Mouse (Mus musculus) small intestine, adult 2 months (tissue): Measurements from ENCODE around the gene Gpx4. TPM values are rescaled to one million over a fixed set of nuclear protein-coding genes. Genes with fewer than 3 reads are reported as not detected.
A peak's percentile ranks its signal among the peaks of the same experiment; 100 is the strongest.

ENCODE experiments used
- H3K27ac ChIP-seq: fragments of 200-500 bp; 2 replicates; pipeline ENCODE4 v1.5.1; 2012; ENCODE audit warnings: low read depth, low read length, control low read depth, inconsistent platforms; ENCODE audit not compliant: insufficient read depth
- H3K27me3 ChIP-seq: fragments of 200-500 bp; 2 replicates; pipeline ENCODE4 v1.6.1; 2012; ENCODE audit warnings: mild to moderate bottlenecking, moderate library complexity, low read length, inconsistent platforms; ENCODE audit not compliant: control insufficient read depth, insufficient read depth
- H3K36me3 ChIP-seq: fragments of 200-500 bp; 2 replicates; pipeline ENCODE4 v1.6.1; 2012; ENCODE audit warnings: mild to moderate bottlenecking, low read length, control low read depth, inconsistent platforms; ENCODE audit not compliant: control insufficient read depth, insufficient read depth
- H3K4me1 ChIP-seq: fragments of 200-500 bp; 2 replicates; pipeline ENCODE4 v1.6.1; 2012; ENCODE audit warnings: low read length, inconsistent platforms, mixed read lengths; ENCODE audit not compliant: control insufficient read depth, insufficient read depth, insufficient read length
- H3K4me3 ChIP-seq: fragments of 200-500 bp; 2 replicates; pipeline ENCODE4 v1.5.1; 2012; ENCODE audit warnings: low read depth, mild to moderate bottlenecking, control low read depth, inconsistent platforms, low read length, moderate library complexity
- CTCF ChIP-seq: fragments of 200-500 bp; IDR thresholded peaks from 2 replicates; pipeline ENCODE4 v1.5.1; 2012; ENCODE audit warnings: low read depth, mild to moderate bottlenecking, control low read depth, inconsistent platforms, low read length, moderate library complexity, mixed read lengths; ENCODE audit not compliant: insufficient replicate concordance, insufficient read length; ENCODE audit errors: extremely low read depth
- POLR2A ChIP-seq: fragments of 200-500 bp; IDR thresholded peaks from 2 replicates; pipeline ENCODE4 v1.6.1; 2012; ENCODE audit warnings: low read depth, mild to moderate bottlenecking, control low read depth, inconsistent platforms, low read length, moderate library complexity
- WGBS: fragments of 180-500 bp; shearing (Covaris S2); methylation state at CpG from one replicate; pipeline ENCODE4 v1.1.7; 2018; 5-methylcytosine and 5-hydroxymethylcytosine counted together
- polyA plus RNA-seq: library from polyadenylated mRNA; depleted of rRNA; stranded (reverse); fragments of >200 nt; gene quantifications from 2 replicates; pipeline ENCODE4 v1.2.3, GENCODE M21; 2012

Gpx4 gene
- polyA plus RNA-seq, 1 experiment, result 646 TPM

DNA sequence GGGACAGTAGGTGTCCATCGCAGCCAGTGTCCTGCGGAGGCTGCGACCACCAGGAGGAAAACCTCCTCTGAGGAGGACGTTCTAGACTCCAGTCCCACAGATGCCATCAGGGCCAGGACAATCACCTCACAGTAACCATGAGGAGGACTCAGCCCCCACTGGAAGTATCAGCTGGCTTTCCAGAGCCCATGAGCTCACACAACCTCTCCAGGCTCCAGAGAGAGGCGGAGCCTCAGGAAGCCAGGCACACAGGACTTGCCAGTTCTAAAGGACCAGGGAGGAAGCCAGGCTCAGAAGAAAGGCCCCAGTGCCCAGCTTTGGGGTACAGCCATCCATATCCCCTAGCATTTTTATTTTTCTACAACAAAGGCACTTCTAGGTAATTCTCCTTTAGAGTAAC lies 48.6 kb downstream of the Gpx4 start:
- 92% methylated on average over 5 of the region's 5 CpGs for WGBS
- H3K4me1 ChIP-seq, result peaks cover 47% of the 10 kb centered on the region

DNA sequence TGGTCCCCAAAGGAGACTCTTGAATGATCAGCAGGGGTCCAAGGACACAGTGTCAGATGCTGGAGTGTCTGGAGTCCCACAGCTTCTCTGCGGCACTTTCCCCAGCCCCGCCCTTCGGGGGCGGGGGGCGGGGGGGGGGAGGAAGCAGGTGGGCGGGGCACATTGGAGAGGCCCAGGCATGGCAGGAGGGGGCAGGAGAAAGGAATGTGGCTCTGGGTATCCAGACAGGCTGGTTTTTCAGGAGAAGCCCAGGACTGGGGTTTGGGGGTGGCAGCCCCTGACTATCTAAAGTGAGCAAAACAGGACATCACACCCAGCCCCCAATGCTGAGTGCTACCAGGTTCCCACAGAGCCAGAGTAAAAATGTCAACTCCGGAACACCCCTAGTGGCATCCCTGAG lies 50.3 kb downstream of the Gpx4 start:
- peaks cover 51% of the 10 kb centered on the region for H3K4me1 ChIP-seq
- peaks cover 13% of the 10 kb centered on the region; the same call in 1 of the 2 replicates for H3K36me3 ChIP-seq
- 0 out of 2 replicates have a peak overlapping the region, but pooled peaks have one; percentile 9 for H3K27ac ChIP-seq
- TF ChIP-seq CTCF (no peak), POLR2A (no peak)
- H3K27me3 ChIP-seq, result no peaks in the 10 kb centered on the region
- H3K4me3 ChIP-seq, result peak overlapping the region; percentile 0; the same call in 1 of the 2 replicates
- 17% methylated on average over 7 of the region's 7 CpGs for WGBS

More for the DNA sequence above, 48.6 kb downstream of the Gpx4 start:
- TF ChIP-seq CTCF, result no peak
- no peak overlapping the region for H3K27ac ChIP-seq
- H3K36me3 ChIP-seq, result peaks cover 16% of the 10 kb centered on the region
- no peaks in the 10 kb centered on the region for H3K27me3 ChIP-seq
- no peak overlapping the region for H3K4me3 ChIP-seq

DNA sequence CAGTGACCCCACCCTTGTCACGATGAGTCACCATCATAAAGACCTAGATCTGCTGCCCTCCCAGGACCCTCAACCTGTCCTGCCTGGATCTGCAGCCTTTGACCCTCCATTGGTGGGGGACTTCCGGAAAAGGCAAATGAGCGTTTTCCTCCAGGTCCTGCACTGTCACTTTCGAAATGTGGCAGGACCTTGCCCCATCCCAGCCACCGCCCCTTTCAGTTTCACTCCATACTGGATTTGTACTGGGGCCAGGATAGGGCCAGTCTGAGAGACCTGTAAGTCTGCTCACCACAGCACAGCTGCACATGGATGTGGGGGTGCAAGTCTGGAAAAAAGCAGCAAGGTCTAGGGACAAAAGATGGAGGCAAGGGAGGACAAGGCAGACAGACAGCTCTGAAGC lies 51.7 kb downstream of the Gpx4 start:
- H3K4me1 ChIP-seq, result peaks cover 53% of the 10 kb centered on the region
- 9% methylated on average over 5 of the region's 5 CpGs for WGBS
- H3K27me3 ChIP-seq, result no peaks in the 10 kb centered on the region
- peaks cover 12% of the 10 kb centered on the region; the same call in 1 of the 2 replicates for H3K36me3 ChIP-seq
- peak overlapping the region; percentile 90 for H3K27ac ChIP-seq
- H3K4me3 ChIP-seq, result peak overlapping the region; percentile 29
- TF ChIP-seq POLR2A (peak; percentile 44; the same call in 1 of the 2 replicates), CTCF (no peak)

DNA sequence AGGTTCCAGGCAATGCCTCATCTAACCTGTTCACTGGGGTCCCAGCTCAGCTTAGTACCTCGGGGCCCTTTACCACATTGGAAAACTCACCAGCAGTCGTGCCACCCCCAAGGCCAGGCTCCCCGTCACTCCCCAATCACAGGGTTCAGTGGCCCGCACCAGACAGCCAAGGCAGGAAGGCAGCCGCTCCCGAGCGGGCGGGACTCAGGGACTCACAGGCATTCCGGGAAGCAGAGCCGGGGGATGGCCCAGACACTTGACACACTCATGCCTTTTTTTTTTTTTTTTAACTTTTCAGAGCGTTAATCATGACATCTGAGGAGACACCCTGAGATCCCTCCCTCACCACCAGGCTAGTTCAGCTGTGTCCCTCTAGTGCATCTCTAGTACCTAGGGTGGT lies 54.0 kb downstream of the Gpx4 start:
- Histone ChIP-seq H3K27ac (peak overlapping the region; percentile 90), H3K4me1 (peaks cover 53% of the 10 kb centered on the region), H3K36me3 (peaks cover 9% of the 10 kb centered on the region; the same call in 1 of the 2 replicates), H3K27me3 (no peaks in the 10 kb centered on the region), H3K4me3 (peak overlapping the region; percentile 73)
- WGBS, result 14% methylated on average over 11 of the region's 11 CpGs
- TF ChIP-seq CTCF, result no peak
- TF ChIP-seq POLR2A, result no peak

DNA sequence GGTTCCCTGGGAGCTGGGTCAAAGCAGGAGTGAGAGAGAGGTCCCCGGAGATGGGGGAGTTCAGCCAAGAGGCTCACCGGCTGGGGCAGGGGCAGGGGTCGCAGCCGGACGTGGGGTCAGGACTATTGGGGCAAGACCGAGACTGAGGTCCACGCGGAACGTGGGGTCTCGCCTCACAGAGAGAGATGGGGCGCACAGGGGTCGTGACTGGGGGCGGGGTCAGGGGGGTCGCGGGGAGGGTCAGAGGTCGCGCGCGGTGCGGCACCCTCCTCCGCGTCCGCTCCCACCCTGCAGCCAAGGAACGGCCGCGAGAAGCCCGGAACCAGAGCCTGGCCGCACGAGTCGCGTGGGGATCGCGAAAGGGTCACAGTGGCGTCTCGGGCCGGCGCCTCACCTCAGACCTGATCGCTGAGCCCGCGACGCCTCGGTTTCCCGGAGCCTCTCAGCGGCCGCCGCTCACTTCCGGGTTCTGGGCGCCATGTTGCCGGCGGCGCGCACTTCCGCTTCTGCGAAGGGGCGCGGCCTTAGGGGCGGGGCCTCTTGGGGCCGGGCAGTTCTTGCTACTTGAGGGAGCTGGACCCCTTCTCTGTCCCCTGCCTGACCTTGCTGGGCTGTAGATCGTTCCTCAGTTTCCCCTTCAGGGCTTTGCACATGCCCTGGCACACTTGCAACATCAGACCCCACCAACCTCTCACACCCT lies 55.4 kb downstream of the Gpx4 start:
- under 1% methylated on average over 59 of the region's 59 CpGs for WGBS
- Histone ChIP-seq H3K27ac (peak overlapping the region; percentile 90), H3K36me3 (no peaks in the 10 kb centered on the region), H3K27me3 (no peaks in the 10 kb centered on the region), H3K4me3 (peak overlapping the region; percentile 73), H3K4me1 (peaks cover 44% of the 10 kb centered on the region)
- TF ChIP-seq CTCF (no peak), POLR2A (peak; percentile 91)

DNA sequence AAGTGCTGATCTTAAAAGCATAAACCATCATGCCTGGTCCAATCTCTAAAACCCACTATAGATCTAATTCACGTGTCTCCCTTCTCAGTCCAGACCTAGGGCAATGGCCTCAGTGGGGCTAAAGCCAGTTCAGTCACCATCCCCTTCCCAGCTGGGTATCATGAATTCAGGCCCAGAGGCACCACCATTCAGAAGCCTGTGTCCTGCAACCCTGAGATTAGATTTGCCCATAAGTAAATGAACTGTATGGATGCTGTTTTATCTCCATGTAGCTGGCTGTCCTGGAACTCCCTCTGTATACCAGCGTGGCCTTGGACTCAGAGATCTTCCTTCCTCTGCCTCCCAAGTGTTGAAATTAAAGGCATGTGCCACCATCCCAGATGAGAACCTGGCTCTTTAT lies 56.1 kb downstream of the Gpx4 start:
- TF ChIP-seq CTCF (no peak), POLR2A (no peak)
- peak overlapping the region; percentile 18; the same call in 1 of the 2 replicates for H3K27ac ChIP-seq
- H3K4me1 ChIP-seq, result peaks cover 39% of the 10 kb centered on the region
- no peaks in the 10 kb centered on the region for H3K36me3 ChIP-seq
- WGBS, result 80% methylated on average over 2 of the region's 2 CpGs
- no peak overlapping the region for H3K4me3 ChIP-seq
- H3K27me3 ChIP-seq, result no peaks in the 10 kb centered on the region

DNA sequence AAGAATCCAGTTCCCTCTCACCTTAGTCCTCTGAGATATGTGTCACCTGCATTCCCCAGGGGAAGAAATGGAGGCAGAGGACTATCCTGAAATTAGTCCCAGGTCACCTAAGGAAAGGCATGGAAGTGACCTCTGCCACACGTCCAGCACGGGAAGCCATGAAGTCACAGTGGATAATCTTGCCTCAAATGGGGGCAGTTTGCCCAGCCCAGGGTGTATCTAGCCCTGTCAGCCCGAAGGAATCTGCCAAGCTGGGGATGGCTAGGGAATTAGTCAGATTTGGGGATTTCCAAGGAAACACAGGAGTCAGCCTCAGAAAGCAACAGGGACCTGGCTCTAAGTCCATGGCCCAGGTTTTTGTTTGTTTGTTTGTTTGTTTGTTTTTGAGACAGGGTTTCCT lies 57.2 kb downstream of the Gpx4 start:
- Histone ChIP-seq H3K27ac (no peak overlapping the region), H3K36me3 (no peaks in the 10 kb centered on the region), H3K4me1 (peaks cover 30% of the 10 kb centered on the region), H3K4me3 (no peak overlapping the region), H3K27me3 (no peaks in the 10 kb centered on the region)
- 76% methylated on average over 3 of the region's 3 CpGs for WGBS
- no peak for TF ChIP-seq POLR2A
- no peak for TF ChIP-seq CTCF
